Mouse (Mus musculus): Measurements from ENCODE around the gene Avpr1b. TPM values are rescaled to one million over a fixed set of nuclear protein-coding genes. Genes with fewer than 3 reads are reported as not detected.
"Not testable (repeated sequence)": the region's sequence is repeated elsewhere in the genome, so short reads cannot be mapped to it uniquely, and the experiment has no call there.

The Avpr1b gene
- not detected for total RNA-seq (2021)

DNA sequence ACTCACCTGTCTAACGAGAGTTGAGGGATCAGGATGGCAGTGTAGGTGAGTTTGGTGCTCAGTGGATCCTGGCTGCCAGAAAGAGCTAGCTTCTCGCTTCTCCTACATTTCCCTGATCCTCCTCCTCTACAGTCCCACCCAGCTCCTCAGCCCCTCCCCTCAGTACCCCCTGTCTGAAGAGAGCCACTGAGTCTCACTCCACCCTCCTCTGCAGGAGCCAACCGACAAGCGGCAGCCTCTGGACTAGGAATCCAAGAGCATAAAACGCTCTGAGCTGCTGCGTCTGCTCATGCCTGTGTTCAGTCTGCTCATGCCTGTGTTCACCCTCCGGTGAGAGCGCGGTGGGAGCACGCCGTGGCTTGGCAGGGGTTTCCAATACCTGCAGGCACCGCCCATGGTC, at the start of gene Avpr1b:
Gene Avpr1b (plus strand): TSS at position 335 of the 400 bp plus-strand sequence.
- DNase-seq = no peak
- intact Hi-C loops (cut with DNase I) = no loop called here

GRCm38 (mm10) chr1:131551956-131552355, 47.1 kb upstream of the Avpr1b start:
- intact Hi-C loops (cut with DNase I) = loop anchor here (10.0 kb wide), 1 partner anchor 103 kb away; no protein-coding TSS in a partner anchor
- no peak for DNase-seq

GRCm38 (mm10) chr1:131553428-131553827, 45.6 kb upstream of the Avpr1b start:
- intact Hi-C loops (cut with DNase I) = loop anchor here (10.0 kb wide), 1 partner anchor 101 kb away; no protein-coding TSS in a partner anchor
- DNase-seq = no peak

DNA sequence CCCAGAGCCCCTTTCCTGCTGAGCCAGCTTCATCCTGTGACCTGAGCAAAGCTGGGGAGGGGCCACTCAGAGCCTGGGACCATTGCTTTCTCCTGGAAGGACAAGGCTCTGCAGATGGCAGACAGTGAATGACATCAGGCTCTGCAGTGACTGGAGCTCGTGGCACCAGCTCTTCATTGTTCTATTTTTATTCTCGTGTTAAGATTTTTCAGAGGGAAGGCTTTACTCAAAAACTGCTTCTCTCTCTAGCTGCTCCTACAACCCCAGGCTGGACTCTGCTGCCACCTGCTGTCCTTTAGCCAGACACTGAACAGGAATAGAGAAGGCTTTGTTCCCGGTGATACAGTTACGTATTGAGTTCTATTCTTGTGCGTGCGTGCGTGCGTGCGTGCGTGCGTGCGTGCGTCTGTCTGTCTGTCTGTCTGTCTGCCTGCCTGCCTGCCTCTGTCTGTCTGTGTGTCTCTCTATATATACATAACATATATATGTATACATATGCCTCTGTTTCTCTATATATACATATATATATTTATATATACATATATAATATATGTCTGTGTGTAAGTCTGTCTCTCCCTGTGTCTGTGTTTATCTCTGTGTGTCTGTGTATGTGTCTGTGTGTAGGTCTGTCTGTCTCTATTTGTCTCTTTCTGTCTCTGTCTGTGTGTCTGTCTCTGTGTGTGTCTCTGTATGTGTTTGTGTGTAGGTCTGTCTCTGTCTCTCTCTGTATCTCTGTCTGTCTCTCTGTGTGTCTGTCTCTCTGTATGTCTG, 43.8 kb upstream of the Avpr1b start:
- intact Hi-C loops (cut with DNase I) = loop anchor here (10.0 kb wide), 1 partner anchor 100 kb away; no protein-coding TSS in a partner anchor
- peak; percentile 84 for DNase-seq

DNA sequence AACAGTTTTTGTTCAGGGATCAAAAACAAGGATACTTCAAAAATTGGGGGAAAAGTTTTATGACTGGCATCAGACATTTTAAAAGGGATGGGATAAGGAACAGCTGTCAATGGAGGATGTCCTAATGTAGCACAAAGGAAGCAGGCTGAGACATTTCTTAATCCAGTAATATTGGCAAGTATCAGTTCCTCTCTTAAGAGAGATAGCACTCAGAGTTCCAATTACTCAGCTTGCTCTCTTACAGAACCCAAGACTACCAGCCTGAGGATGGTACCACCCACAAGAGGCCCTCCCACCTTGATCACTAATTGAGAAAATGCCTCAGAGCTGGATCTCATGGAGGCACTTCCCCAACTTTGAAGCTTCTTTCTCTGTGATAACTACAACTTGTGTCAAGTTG, 38.5 kb upstream of the Avpr1b start:
- intact Hi-C loops (cut with DNase I) = no loop called here
- DNase-seq = no peak

DNA sequence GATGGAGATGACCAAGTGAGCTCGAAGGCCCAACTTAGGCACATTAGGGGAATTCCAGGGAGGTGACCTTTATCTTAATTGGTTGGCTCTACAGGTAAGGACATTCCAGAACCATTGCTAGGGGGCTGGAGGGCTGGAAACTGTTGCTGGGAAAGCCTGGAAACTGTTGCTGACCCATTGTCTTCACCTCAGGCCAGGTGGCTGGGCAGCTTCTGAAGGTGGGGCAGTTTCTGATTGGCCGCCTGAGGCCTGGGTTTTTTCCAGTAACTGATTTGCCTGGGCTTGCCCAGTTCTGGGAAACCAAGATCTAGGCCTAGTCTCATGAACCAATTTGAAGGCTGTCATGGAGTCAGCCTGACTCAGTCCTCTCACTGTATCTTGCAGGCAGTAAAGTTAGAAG, 37.0 kb upstream of the Avpr1b start:
- intact Hi-C loops (cut with DNase I) = no loop called here
- DNase-seq = no peak

GRCm38 (mm10) chr1:131566056-131566455, 33.0 kb upstream of the Avpr1b start:
- DNase-seq = peak; percentile 52
- intact Hi-C loops (cut with DNase I) = not testable (repeated sequence)

GRCm38 (mm10) chr1:131569721-131570120, 29.3 kb upstream of the Avpr1b start:
- intact Hi-C loops (cut with DNase I) = no loop called here
- DNase-seq = no peak

DNA sequence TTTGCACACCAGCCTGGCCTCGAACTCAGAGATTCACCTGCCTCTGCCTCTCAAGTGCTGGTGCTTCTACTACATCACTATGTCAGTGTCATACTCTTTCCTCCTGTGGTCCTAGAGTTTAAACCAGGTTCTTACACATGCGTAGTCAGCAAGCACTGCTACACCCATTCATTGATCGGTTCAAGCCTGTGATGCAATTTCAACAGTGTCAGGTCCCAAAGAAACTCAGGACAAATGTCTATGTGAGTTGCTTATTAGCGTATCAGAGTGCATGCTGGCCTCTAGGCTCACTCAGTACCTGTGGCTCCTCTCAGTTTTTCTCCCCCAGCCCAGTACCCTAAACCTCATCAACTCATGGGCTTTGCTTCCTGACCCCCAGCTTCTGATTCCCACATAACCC, 28.6 kb upstream of the Avpr1b start:
- no peak for DNase-seq
- intact Hi-C loops (cut with DNase I) = no loop called here

GRCm38 (mm10) chr1:131573721-131574120, 25.3 kb upstream of the Avpr1b start:
- intact Hi-C loops (cut with DNase I) = no loop called here
- peak; percentile 16 for DNase-seq

- DNase-seq = peak; percentile 54
- intact Hi-C loops (cut with DNase I) = no loop called here
These were observed 19.9 kb upstream of the Avpr1b start for GRCm38 (mm10) chr1:131578943-131579680.

DNA sequence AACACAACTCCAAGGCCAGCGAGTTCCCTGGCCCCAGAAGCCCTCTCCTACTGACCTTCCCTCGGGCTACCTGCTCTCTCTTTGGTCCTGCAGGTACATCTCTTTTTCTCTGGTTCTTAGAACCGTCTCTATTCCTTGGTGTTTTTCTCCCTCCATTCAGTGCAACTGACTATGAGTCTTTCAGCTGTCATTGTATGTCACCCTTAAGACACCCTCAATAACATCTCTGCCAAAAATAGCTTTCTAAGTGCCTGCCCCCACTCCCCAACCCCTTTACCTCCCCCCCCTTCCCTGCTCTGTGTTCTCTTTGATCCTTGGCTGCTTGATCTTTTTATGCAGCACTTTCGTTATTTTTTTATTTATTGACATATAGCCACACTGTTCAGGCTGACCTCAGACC, 18.6 kb upstream of the Avpr1b start:
- DNase-seq = no peak
- intact Hi-C loops (cut with DNase I) = no loop called here

- no peak for DNase-seq
These were observed 15.4 kb upstream of the Avpr1b start for GRCm38 (mm10) chr1:131583598-131583997.

DNA sequence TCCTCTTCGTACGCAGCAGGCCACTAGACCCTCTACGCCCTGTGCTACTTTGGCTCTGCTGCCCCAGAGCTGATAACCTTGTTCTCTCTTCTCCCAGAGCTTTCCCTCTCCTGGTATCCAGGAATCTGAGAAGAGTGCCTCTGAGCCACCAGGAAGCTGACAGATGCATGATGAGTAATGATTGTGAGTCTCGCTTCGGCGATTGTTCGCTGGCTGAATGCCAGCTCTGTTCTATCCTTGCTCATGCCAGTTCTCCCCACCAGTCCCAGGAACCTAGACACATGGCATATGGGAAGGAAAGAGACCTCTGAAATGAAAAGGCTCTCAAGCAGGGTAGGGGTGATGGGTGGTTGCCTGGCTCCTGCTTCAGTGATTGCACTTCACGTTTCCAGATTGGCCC, 12.2 kb upstream of the Avpr1b start:
- DNase-seq = peak; percentile 68

More at GRCm38 (mm10) chr1:131583598-131583997, 15.4 kb upstream of the Avpr1b start:
- intact Hi-C loops (cut with DNase I) = no loop called here

DNA sequence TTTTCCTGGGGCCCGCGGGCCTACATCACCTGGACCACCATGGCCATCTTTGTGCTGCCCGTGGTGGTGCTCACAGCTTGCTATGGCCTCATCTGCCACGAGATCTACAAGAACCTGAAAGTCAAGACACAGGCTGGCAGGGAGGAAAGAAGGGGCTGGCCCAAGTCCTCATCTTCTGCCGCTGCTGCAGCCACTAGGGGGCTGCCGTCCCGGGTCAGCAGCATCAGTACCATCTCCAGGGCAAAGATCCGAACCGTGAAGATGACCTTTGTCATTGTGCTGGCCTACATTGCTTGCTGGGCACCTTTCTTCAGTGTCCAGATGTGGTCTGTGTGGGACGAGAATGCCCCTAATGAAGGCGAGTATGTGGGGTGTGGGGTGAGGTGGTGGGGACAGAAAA, 1.3 kb downstream of the Avpr1b start:
- intact Hi-C loops (cut with DNase I) = no loop called here
- no peak for DNase-seq

More for the DNA sequence above, 12.2 kb upstream of the Avpr1b start:
- intact Hi-C loops (cut with DNase I) = no loop called here

- intact Hi-C loops (cut with DNase I) = no loop called here
- no peak for DNase-seq
These were observed 7.7 kb downstream of the Avpr1b start for GRCm38 (mm10) chr1:131606719-131607118.

- DNase-seq = no peak
- intact Hi-C loops (cut with DNase I) = no loop called here
These were observed 13.6 kb downstream of the Avpr1b start for GRCm38 (mm10) chr1:131612556-131613155.

DNA sequence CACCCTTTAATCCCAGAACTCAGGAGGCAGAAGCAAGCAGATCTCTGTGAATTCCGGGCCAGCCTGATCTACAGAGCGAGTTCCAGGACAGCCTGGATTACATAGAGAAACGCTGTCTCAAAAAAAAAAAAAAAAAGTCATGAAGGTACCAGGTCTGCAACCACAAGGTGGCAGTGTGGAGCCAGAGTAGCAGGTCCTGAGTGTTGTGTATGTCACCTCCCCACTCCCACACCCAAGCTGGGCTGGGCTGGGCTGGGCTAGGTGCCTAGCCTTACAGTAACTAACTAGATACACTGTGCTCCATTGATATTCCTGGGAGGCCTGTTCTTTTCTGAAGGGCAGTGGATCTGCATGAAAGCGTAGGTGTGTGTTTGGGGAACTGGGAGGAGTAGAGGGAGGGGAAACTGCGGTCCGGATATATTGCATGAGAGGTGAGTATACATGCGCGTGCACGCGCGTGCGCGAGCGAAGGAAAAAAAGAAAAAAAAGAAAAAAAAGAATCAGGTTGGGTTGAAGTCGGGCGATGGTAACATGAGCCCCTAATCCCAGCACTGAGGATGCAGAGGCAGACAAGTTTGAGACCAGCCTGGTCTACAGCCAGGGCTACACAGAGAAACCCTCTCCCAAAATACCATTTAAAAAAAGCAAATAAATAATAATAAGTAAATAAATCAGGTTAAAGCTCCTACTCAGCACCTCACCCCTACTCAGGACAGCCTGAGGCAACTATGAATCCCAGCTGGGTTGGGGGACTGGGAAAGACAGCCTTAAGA, 14.5 kb downstream of the Avpr1b start:
- intact Hi-C loops (cut with DNase I) = no loop called here

DNA sequence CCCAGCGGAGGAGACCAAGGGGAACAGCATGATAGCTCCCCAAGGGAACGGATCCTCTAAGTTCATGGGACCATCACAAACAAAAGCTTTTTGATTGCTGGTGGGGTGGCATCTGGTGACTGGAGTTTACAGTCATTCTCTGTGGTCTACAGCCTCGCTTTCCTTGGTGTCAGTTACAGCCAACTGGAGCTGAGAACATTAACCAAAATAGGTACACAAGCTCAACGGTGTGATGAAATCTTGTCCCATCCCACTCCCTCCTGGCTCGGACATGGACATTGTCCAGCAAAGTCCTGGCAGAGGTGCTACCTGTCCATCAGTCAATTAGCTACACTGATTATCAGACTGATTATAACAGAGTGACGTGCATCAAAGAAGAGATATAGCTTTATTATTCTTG, 15.6 kb downstream of the Avpr1b start:
- intact Hi-C loops (cut with DNase I) = no loop called here
- no peak for DNase-seq

More for the DNA sequence above, 14.5 kb downstream of the Avpr1b start:
- DNase-seq = peak; percentile 84

GRCm38 (mm10) chr1:131616131-131616530, 17.1 kb downstream of the Avpr1b start:
- DNase-seq = no peak
- intact Hi-C loops (cut with DNase I) = no loop called here

All from left cerebral cortex, postnatal 4 days (tissue).